Mouse (Mus musculus): ENCODE results near the gene Actg1. TPM values are rescaled to one million over a fixed set of nuclear protein-coding genes. Genes with fewer than 3 reads are reported as not detected.
"Not testable (repeated sequence)": the region's sequence is repeated elsewhere in the genome, so short reads cannot be mapped to it uniquely, and the experiment has no call there.

Gene Actg1
- total RNA-seq, 2 experiments from 2014 or later, result 1,262 to 1,401 TPM

- no peak for DNase-seq
Measured at GRCm38 (mm10) chr11:120360755-120361154, 12.4 kb upstream of the Actg1 start.

- DNase-seq, result no peak
Measured at GRCm38 (mm10) chr11:120360062-120360461, 11.7 kb upstream of the Actg1 start.

GRCm38 (mm10) chr11:120359391-120359790 is 11.0 kb upstream of the Actg1 start:
- no peak for DNase-seq

GRCm38 (mm10) chr11:120357791-120358401 is 9.6 kb upstream of the Actg1 start:
- DNase-seq, result peak; percentile 83 to 85

- DNase-seq, result no peak
Measured at GRCm38 (mm10) chr11:120356900-120357299, 8.6 kb upstream of the Actg1 start.

- DNase-seq, result no peak
Measured at GRCm38 (mm10) chr11:120356319-120356840, 8.0 kb upstream of the Actg1 start.

GRCm38 (mm10) chr11:120355277-120356039 is 7.1 kb upstream of the Actg1 start:
- DNase-seq, result no peak

GRCm38 (mm10) chr11:120354304-120355276 is 6.2 kb upstream of the Actg1 start:
- DNase-seq, result no peak

- peak in 1 of 2 experiments; percentile 53 for DNase-seq
Measured at GRCm38 (mm10) chr11:120353500-120354303, 5.4 kb upstream of the Actg1 start.

GRCm38 (mm10) chr11:120352571-120353290 is 4.4 kb upstream of the Actg1 start:
- no peak for DNase-seq

- DNase-seq, result not testable (repeated sequence)
Measured at GRCm38 (mm10) chr11:120352093-120352350, 3.7 kb upstream of the Actg1 start.

GRCm38 (mm10) chr11:120351250-120352092 is 3.1 kb upstream of the Actg1 start:
- no peak for DNase-seq

- no peak for DNase-seq
Measured at GRCm38 (mm10) chr11:120350711-120351110, 2.4 kb upstream of the Actg1 start.

GRCm38 (mm10) chr11:120349986-120350702 is 1.8 kb upstream of the Actg1 start:
- DNase-seq, result peak; percentile 67 to 72

- DNase-seq, result peak in 1 of 2 experiments; percentile 44
Measured at GRCm38 (mm10) chr11:120349371-120349985, 1.1 kb upstream of the Actg1 start.

- DNase-seq, result no peak
Measured at GRCm38 (mm10) chr11:120348684-120349370, 485 bp upstream of the Actg1 start.

- DNase-seq, result no peak
Measured at GRCm38 (mm10) chr11:120347301-120347700, 1.0 kb downstream of the Actg1 start.

GRCm38 (mm10) chr11:120346383-120347034 is 1.8 kb downstream of the Actg1 start:
- not testable (repeated sequence) for DNase-seq
